8 mouse cellular contexts compared by ENCODE assay signal in genomic region chr1:36367698-36368097, GRCm38 (mm10). TPM values are rescaled to one million over a fixed set of nuclear protein-coding genes. Genes with fewer than 3 reads are reported as not detected.
DNase-seq lines count a peak whose midpoint lies in the region; ATAC-seq and TF ChIP-seq lines count a peak whose summit lies in the region.

No protein-coding gene starts in this region.

- WGBS in lung, embryonic 14.5 days, result 40% methylated on average over 12 of the region's 12 CpGs
- 60% methylated on average over 12 of the region's 12 CpGs for WGBS in hindbrain, embryonic 14.5 days
- 62% methylated on average over 12 of the region's 12 CpGs for WGBS in midbrain, embryonic 11.5 days

- no peak for TF ChIP-seq POLR2A in cortical plate, adult 2 months (IDR thresholded peaks at IDR 0.05; ENCODE audit: extremely low read depth, insufficient read depth, low read length)

- H3K27ac ChIP-seq in lung, embryonic 14.5 days (ENCODE audit: low read depth), result no peak overlapping the region
- H3K27ac ChIP-seq in cortical plate, adult 2 months (ENCODE audit: insufficient read depth, low read length), result no peak overlapping the region
- no peak overlapping the region for H3K27ac ChIP-seq in hindbrain, embryonic 14.5 days
- H3K27ac ChIP-seq in midbrain, embryonic 11.5 days (ENCODE audit: low read depth, low read length), result no peak overlapping the region

- peak overlapping the region; percentile 90 for H3K4me3 ChIP-seq in lung, embryonic 14.5 days (ENCODE audit: low read depth, low read length)
- H3K4me3 ChIP-seq in cortical plate, adult 2 months (ENCODE audit: insufficient read depth, low read length), result peak overlapping the region; percentile 61
- peak overlapping the region; percentile 86 for H3K4me3 ChIP-seq in hindbrain, embryonic 14.5 days (replicated peaks; ENCODE audit: low read length)
- H3K4me3 ChIP-seq in midbrain, embryonic 11.5 days (ENCODE audit: low read depth, low read length), result peak overlapping the region; percentile 96

- H3K27me3 ChIP-seq in lung, embryonic 14.5 days (ENCODE audit: insufficient read depth, low read length), result no peaks in the 10 kb centered on the region
- H3K27me3 ChIP-seq in hindbrain, embryonic 14.5 days (ENCODE audit: control insufficient read depth, insufficient read depth, low read length), result no peaks in the 10 kb centered on the region
- no peaks in the 10 kb centered on the region for H3K27me3 ChIP-seq in midbrain, embryonic 11.5 days (ENCODE audit: control insufficient read depth, insufficient read depth, low read length)

- peak overlapping the region; percentile 85 for H3K4me2 ChIP-seq in lung, embryonic 14.5 days
- peak overlapping the region; percentile 73 for H3K4me2 ChIP-seq in hindbrain, embryonic 14.5 days (replicated peaks)
- peak overlapping the region; percentile 58 for H3K4me2 ChIP-seq in midbrain, embryonic 11.5 days

- H3K36me3 ChIP-seq in lung, embryonic 14.5 days (ENCODE audit: insufficient read depth), result peaks cover 37% of the 10 kb centered on the region
- H3K36me3 ChIP-seq in hindbrain, embryonic 14.5 days (replicated peaks; ENCODE audit: control insufficient read depth, insufficient read depth), result peaks cover 31% of the 10 kb centered on the region
- peaks cover 15% of the 10 kb centered on the region; the same call in 1 of the 2 replicates for H3K36me3 ChIP-seq in midbrain, embryonic 11.5 days (ENCODE audit: control insufficient read depth, insufficient read depth, low read length)

- H3K9ac ChIP-seq in lung, embryonic 14.5 days, result peak overlapping the region; percentile 94
- H3K9ac ChIP-seq in hindbrain, embryonic 14.5 days, result peak overlapping the region; percentile 88
- H3K9ac ChIP-seq in midbrain, embryonic 11.5 days (ENCODE audit: low read length), result peak overlapping the region; percentile 96

- intact Hi-C loops in gastrocnemius, postnatal 36 days (cut with DNase I), result loop anchor here (5.0 kb wide), 1 partner anchor 130 kb away; no protein-coding TSS in a partner anchor

- TF ChIP-seq CTCF in lung, embryonic 14.5 days (IDR thresholded peaks at IDR 0.05; ENCODE audit: low read depth), result no peak
- no peak for TF ChIP-seq CTCF in cortical plate, adult 2 months (IDR thresholded peaks at IDR 0.05; ENCODE audit: extremely low read depth, insufficient read depth, low read length)

- H3K9me3 ChIP-seq in lung, embryonic 14.5 days (ENCODE audit: low read depth, low read length), result no peaks in the 10 kb centered on the region
- no peaks in the 10 kb centered on the region for H3K9me3 ChIP-seq in hindbrain, embryonic 14.5 days (ENCODE audit: control insufficient read depth, low read length)
- no peaks in the 10 kb centered on the region for H3K9me3 ChIP-seq in midbrain, embryonic 11.5 days (ENCODE audit: control insufficient read depth, low read length)

- H3K4me1 ChIP-seq in lung, embryonic 14.5 days (ENCODE audit: insufficient read depth), result peaks cover 12% of the 10 kb centered on the region
- peaks cover 7% of the 10 kb centered on the region; the same call in 1 of the 2 replicates for H3K4me1 ChIP-seq in cortical plate, adult 2 months (ENCODE audit: control insufficient read depth, insufficient read depth, low read length)
- H3K4me1 ChIP-seq in hindbrain, embryonic 14.5 days (replicated peaks; ENCODE audit: control insufficient read depth, insufficient read depth, low read length), result peaks cover 16% of the 10 kb centered on the region
- peaks cover 8% of the 10 kb centered on the region for H3K4me1 ChIP-seq in midbrain, embryonic 11.5 days (ENCODE audit: control insufficient read depth, insufficient read depth, low read length)

- ATAC-seq in lung, embryonic 14.5 days (ENCODE audit: insufficient read depth), result no peak
- no peak for ATAC-seq in hindbrain, embryonic 14.5 days (ENCODE audit: low FRiP score)
- no peak for ATAC-seq in midbrain, embryonic 11.5 days (ENCODE audit: low FRiP score)

- DNase-seq in lung, embryonic 14.5 days, result no peak
- DNase-seq in lung, adult 18-20 months, result no peak
- no peak for DNase-seq in hindbrain, embryonic 14.5 days (ENCODE audit: low spot score)
- peak; percentile 65 for DNase-seq in midbrain, embryonic 11.5 days (ENCODE audit: low spot score, missing footprints)
- no peak for DNase-seq in gastrocnemius, postnatal 36 days
- no peak for DNase-seq in layer of hippocampus, postnatal 14 days (ENCODE audit: low spot score in 2 of 2)
- DNase-seq in frontal cortex, adult 2 months (ENCODE audit: extremely low spot score in 1 of 2, low spot score in 1 of 2), result no peak

RNA-seq across cellular contexts. Expression of gene Kansl3, which starts 1.3 kb away (rescaled TPM):
- polyA plus RNA-seq in lung, embryonic 14.5 days (2014; fragmentation: Nextera tagmentation; extraction: Ambion mirVana), result 41.4 and 46.3 TPM in 2 replicates
- polyA plus RNA-seq in cortical plate, adult 2 months (2012; rRNA removed), result 63.6 and 65.8 TPM in 2 replicates
- 34.2 and 36.3 TPM in 2 replicates for polyA plus RNA-seq in hindbrain, embryonic 14.5 days (2014; fragmentation: Nextera tagmentation; extraction: Ambion mirVana)
- polyA plus RNA-seq in midbrain, embryonic 11.5 days (2014; fragmentation: Nextera tagmentation; extraction: Ambion mirVana), result 28.1 and 33.9 TPM in 2 replicates
- total RNA-seq in gastrocnemius, postnatal 36 days (2021), result 10 to 100 TPM; 36.1 to 39.1 TPM
- total RNA-seq in layer of hippocampus, postnatal 14 days (2021), result 10 to 100 TPM; 57.6 to 60.4 TPM
- polyA plus RNA-seq in frontal cortex, adult 2 months (2012; rRNA removed), result 65.5 and 65.8 TPM in 2 replicates

RNA-seq across cellular contexts. Expression of gene Fer1l5, which starts 4.4 kb away (rescaled TPM):
- 0.53 and 0.58 TPM in 2 replicates for polyA plus RNA-seq in lung, embryonic 14.5 days (2014; fragmentation: Nextera tagmentation; extraction: Ambion mirVana)
- 0.02 TPM in 1 of 2 replicates, not detected in the other for polyA plus RNA-seq in cortical plate, adult 2 months (2012; rRNA removed)
- polyA plus RNA-seq in hindbrain, embryonic 14.5 days (2014; fragmentation: Nextera tagmentation; extraction: Ambion mirVana), result 1.5 and 1.8 TPM in 2 replicates
- polyA plus RNA-seq in midbrain, embryonic 11.5 days (2014; fragmentation: Nextera tagmentation; extraction: Ambion mirVana), result 1.4 and 2.0 TPM in 2 replicates
- total RNA-seq in gastrocnemius, postnatal 36 days (2021), result not detected
- total RNA-seq in layer of hippocampus, postnatal 14 days (2021), result not detected
- polyA plus RNA-seq in frontal cortex, adult 2 months (2012; rRNA removed), result 0.29 and 0.36 TPM in 2 replicates
